Mouse (Mus musculus): Measurements from ENCODE around the gene Nfe2l3. TPM values are rescaled to one million over a fixed set of nuclear protein-coding genes. Genes with fewer than 3 reads are reported as not detected.
"Not testable (repeated sequence)": the region's sequence is repeated elsewhere in the genome, so short reads cannot be mapped to it uniquely, and the experiment has no call there.

Nfe2l3 gene
- total RNA-seq (2021), result 1 to 10 TPM in 1 of 2 experiments, under 1 TPM in 1; 0.75 to 1.1 TPM
- long read RNA-seq, experiment 1, partial matches to known transcripts, result 0 of 1 reads
- long read RNA-seq, experiment 1, other reads (novel, unspliced or antisense), result 1 of 1 reads
- long read RNA-seq, experiment 2, partial matches to known transcripts, result 1 of 3 reads
- long read RNA-seq, experiment 2, other reads (novel, unspliced or antisense), result 0 of 3 reads

DNA sequence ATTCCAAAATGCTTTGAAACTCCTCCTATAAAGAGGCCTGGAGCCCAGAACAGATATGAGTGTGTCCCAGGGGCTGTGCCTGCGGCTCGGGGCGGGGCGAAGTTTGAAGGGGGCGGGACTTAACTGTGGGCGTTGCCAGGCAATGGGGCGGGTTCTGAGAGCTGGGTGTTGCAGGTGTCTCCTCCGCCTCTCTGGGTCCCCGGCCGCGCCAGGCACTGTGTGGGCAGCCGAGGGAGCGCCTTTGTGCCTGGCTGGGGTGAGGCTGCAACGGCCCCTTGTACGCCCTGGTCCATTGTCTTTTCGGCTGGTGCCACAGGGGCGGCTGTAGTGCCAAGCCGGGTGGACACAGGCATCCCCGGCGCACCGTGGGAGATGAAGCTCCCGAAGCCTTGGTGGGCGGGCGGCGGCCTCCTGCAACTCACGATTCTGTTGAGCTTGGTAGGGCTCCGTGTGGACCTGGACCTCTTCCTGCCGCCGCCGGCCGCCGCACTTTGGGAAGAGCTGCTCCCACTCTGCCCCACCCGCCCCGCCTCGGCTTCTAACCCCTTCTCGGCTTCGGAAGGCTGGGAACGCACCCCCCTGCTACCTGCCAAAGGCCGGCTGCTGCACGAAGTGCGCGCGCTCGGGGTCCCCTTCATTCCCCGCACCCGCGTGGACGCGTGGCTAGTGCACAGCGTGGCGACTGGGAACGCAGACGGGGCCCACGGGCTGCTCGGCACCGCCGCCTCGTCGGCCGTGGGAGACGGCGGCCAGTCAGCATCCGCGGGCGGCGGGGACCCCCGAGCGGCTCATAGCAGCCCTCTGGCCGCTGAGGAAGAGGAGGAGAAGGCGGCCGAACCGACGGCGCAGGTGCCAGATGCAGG is at the start of gene Nfe2l3:
Nfe2l3 (plus strand) TSS at position 136 of the 863 bp plus-strand sequence.
- peak; percentile 85 for DNase-seq

DNA sequence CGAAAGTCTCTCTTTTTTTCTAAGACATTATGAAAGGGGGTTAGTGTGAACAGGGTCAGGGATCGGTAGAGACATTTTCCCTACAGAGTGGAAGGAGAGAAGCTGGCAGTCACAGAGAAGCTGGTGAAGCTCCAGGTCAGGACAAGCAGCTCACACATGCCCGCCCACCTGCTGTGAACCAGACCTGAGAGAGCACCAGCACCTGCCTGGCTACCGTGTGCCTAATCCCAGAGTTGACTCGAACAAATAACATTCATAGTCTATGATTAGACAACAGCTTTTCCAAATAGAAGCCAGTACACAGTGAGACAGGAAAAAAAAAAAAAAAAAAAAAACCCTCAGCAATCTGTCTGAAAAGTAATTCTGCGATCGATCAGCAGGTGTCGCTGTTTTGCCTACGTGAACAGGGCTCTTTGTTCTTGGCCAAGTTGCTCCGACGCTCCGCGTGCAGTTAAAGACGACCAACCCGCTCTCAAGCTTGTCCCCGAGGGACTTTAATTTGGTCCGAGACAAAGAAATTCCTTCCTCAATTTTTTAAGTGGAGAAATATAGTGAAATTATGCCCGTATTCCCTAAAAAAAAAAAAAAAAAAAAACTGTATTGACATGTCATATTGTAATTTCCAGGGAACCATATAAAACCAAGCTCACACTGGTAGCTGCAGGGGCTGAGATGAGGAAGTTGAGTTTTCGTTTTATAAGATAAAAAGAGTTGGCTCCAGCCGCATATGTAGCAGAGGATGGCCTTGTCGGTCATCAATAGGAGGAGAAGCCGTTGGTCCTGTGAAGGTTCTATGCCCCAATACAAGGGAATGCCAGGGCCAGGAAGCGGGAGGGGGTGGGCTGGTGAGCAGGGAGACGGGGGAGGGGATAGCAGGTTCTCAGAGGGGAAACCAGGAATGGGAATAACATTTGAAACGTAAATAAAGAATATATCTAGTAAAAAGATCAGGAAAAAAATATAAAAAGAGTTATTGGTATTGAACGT is 48.4 kb upstream of the Nfe2l3 start:
- DNase-seq, result peak; percentile 90

GRCm38 (mm10) chr6:51390505-51390904 is 42.0 kb upstream of the Nfe2l3 start:
- no peak for DNase-seq

- DNase-seq, result no peak
These were observed 40.5 kb upstream of the Nfe2l3 start for GRCm38 (mm10) chr6:51391816-51392490.

DNA sequence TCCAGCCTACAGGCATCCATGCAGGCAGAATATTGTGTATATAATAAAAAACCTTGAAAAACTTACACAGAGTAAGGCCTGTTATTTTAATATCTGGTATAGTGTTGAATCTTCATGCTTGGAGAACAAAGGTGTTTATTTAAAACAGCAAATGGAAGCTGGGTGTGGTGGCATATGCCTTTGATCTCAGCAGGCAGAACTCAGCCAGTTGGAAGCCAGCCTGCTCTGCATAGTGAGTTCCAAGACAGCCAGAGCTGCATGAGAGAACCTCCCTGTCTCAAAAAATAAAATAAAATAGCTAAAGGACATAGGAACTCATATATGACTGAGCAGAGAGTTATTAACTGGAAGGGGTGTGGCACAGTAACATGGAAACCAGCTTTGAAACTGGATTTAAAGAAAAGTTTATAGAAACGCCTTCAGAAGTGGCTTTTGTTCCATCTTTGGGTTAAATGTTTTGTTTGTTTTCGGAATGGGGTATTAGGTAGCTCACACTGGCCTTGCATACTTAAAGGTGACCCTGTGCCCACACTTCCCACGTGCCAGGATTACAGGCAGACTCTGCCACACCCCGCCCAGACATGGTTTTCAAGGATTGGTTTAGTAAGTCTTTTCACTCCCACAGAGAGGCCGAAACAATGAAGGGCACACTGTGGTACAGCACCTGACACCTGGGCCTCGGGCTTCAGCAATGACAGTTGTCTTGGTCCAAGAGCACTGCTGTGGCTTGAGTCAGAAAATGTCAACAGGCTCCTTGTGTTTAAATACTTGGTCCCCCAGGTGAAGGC is 38.9 kb upstream of the Nfe2l3 start:
- no peak for DNase-seq

DNA sequence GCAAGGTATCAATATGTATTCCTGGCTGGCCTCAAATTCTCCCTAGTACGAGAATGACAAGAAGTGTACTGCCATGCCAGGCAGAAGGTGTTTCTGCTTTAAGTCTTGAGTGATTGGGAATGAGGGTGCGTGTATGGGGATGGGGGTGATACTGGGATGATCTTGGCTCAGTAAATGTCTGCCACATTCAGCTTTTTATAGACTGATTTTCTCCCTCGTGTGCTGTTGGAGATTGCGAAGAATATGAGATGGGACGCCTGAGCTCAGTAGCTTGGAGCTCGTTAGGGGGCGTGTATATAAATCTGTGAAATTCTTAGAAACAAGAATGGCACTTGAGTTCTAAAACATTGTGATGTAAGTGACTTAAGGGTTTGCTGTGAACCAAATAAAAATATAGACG is 38.1 kb upstream of the Nfe2l3 start:
- DNase-seq, result not testable (repeated sequence)

- not testable (repeated sequence) for DNase-seq
These were observed 37.5 kb upstream of the Nfe2l3 start for GRCm38 (mm10) chr6:51394963-51395362.

DNA sequence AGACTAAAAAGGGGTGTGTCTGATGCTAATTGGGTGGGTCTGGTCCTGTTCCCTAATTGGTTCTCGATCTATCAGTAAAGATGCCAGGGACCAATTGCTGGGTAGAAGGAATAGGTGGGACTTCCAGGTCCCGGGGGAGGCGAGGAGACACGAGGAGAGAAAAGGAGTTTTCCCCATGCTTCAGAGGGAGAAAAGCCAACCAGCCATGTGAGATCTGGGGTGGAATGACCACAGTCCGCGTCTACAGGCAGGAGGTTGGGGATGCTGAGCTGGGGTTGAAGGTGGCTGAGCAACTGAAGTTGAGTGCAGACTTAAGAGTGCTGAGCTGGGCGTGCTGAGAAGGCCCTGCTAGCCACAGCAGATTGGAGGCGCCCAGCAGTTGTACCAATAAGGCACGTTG is 37.0 kb upstream of the Nfe2l3 start:
- no peak for DNase-seq

GRCm38 (mm10) chr6:51399113-51399518 is 33.4 kb upstream of the Nfe2l3 start:
- peak; percentile 36 for DNase-seq

GRCm38 (mm10) chr6:51401294-51401693 is 31.2 kb upstream of the Nfe2l3 start:
- DNase-seq, result no peak

GRCm38 (mm10) chr6:51403598-51403997 is 28.9 kb upstream of the Nfe2l3 start:
- DNase-seq, result no peak

DNA sequence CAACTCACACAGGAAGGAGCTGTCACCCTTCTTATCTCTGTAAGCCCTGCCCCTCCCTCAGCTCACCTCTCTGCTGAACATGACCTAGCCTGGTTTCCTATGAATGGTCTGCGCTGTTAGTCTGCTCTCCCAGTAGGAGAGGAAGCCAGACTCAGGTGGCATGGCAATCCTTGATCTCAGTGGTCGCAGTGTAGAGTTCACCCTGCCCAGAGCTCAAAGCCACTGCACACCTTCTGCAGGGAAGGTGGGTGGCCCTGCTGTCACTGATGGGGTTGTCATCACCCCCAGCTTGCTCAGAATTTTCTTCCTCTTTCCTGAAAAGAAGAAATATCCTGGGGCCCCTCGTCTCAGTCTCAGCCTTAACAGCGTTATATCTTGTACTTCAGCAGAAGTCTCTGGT is 28.0 kb upstream of the Nfe2l3 start:
- no peak for DNase-seq

DNA sequence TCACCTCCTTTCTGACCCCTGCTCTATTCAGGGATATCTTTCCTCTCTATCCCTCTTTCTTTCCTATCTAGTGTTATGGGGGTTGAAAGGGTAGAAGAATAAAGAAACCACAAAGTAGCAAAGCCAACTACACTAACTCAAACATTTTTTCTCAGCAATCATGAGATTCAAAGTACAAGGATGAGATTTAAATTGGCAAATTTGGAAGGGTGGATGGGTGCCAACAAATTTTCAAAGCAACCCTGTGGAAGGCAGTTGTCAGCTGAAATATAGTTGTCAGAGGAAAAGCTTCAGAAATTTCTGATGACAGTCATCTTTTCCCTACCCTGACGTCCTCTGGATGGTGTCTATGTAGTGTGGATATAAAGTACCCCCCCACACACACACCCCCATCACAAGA is 16.0 kb upstream of the Nfe2l3 start:
- DNase-seq, result no peak

- DNase-seq, result peak; percentile 11
These were observed 15.0 kb upstream of the Nfe2l3 start for GRCm38 (mm10) chr6:51417306-51417936.

DNA sequence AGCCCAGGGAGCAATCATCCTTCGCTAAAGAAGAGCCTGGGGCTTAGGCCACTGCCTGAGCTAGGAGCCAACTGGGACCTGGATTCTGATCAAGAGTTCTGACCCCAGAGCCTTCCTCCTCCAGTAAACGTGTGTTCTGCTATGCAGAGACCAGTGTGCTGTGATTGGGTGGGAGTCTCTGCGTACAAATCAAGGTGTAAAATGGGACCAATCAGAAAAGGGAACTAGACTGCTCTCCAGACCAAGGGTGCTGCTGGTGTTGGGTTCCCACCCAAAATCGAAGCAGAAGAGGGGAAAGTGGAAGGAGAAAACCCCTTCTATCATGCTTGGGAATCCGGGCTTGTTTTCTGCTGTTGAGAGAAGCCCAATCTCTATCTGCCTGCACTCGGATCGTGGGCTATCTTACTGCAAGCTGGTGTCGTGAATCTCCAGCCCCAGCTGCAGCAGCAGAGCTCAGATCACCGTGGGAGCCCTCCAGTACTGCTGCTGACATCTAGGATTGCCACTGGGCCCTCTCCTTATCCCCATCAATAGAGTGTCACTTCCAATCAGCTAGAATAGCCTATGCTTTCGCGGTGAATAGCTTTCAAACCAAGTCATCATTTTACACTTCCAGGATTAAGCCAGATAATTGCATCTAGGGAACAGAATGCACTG is 8.9 kb upstream of the Nfe2l3 start:
- no peak for DNase-seq

DNA sequence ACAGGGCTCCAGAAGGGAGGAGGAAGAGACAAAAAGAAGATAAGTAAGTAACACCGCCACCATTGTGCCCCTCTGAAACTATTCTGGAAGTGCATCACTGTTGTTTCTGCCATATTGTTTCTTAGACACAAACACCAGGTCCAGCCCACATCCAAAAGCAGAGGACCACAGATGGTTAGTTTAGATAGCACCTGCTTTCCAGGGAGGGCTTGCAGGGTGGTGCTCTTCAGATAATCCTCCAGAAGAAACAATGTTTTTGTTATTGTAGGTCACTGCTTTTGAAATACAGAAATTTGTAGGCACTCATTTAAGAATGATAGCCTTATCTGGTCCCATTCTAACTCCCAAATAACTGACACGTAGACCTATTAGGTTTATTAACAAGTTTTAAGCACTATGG is 7.9 kb upstream of the Nfe2l3 start:
- DNase-seq, result no peak

DNA sequence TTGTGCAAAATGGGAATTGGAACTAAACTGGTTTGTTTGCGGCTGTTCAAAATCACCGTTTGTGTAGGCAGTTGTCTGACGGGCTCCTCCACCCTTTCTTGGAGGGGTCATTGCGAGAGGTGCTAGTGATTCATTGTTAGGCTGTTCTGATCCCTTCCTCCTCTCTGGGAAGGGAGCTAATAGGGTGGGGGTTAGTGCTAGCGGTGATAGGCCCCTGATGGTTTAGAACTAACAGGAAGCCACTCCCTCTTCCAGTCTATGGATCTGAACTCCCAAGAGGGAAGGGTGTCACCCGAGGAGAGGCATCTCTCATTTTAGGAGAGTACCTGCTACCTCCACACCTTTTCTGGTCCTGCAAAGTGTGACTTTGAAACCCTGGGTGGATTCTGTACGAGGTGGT is 1.8 kb downstream of the Nfe2l3 start:
- no peak for DNase-seq

- DNase-seq, result peak; percentile 62
These were observed 5.2 kb downstream of the Nfe2l3 start for GRCm38 (mm10) chr6:51437665-51438064.

DNA sequence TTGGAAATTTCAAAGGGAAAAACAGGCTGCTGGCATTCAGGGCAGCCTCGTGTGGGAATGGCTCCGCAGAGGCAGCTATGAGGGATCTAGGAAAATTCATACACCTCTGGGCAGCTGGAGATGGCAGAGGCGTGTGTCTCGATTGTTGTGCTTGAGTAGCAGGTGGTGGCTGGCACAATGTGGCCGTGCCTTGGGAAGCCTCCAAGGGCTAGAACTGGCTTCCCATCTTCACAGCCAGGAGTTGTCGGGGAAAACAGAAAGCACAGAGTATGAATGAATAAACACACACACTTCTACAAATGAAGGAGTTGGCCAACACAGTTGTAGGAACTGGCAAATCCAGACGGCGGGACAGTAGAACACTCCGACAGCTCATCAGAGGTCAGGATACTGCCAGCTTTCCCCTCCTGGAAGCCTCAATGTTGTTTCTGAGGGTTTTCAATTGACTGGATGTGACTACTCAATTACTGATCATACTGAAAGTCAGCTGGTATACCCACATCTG is 6.4 kb downstream of the Nfe2l3 start:
- DNase-seq, result no peak
